Mouse (Mus musculus) limb, embryonic 13.5 days (tissue): Measurements from ENCODE around the gene Ssbp4. TPM values are rescaled to one million over a fixed set of nuclear protein-coding genes. Genes with fewer than 3 reads are reported as not detected.

Experiments
- ATAC-seq: fragments of 200-750 bp; cut with Nextera tagmentation; 2 replicates; pipeline ENCODE4 v1.8.0; 2017; ENCODE audit warnings: low read depth, moderate number of reproducible peaks, moderate TSS enrichment; ENCODE audit not compliant: low FRiP score
- H3K27ac ChIP-seq: fragments of 300-500 bp; sonication (generic); 2 replicates; pipeline ENCODE4 v1.5.1; 2015; ENCODE audit warnings: inconsistent platforms, mild to moderate bottlenecking, moderate library complexity
- H3K27me3 ChIP-seq: fragments of 300-500 bp; sonication (generic); 2 replicates; pipeline ENCODE4 v1.6.1; 2015; ENCODE audit warnings: mild to moderate bottlenecking, inconsistent platforms
- H3K36me3 ChIP-seq: fragments of 300-500 bp; sonication (generic); 2 replicates; pipeline ENCODE4 v1.6.1; 2015; ENCODE audit warnings: inconsistent platforms, mild to moderate bottlenecking, moderate library complexity
- H3K4me1 ChIP-seq: fragments of 300-500 bp; sonication (generic); 2 replicates; pipeline ENCODE4 v1.6.1; 2015; ENCODE audit warnings: inconsistent platforms
- H3K4me2 ChIP-seq: fragments of 300-500 bp; sonication (generic); replicated peaks from 2 replicates; pipeline ENCODE4 v1.6.1; 2015; ENCODE audit warnings: inconsistent platforms, mild to moderate bottlenecking, moderate library complexity
- H3K4me3 ChIP-seq: fragments of 300-500 bp; sonication (generic); 2 replicates; pipeline ENCODE4 v1.5.1; 2015; ENCODE audit warnings: moderate library complexity, mild to moderate bottlenecking, inconsistent platforms
- H3K9ac ChIP-seq: fragments of 300-500 bp; sonication (generic); 2 replicates; pipeline ENCODE4 v1.6.1; 2015; ENCODE audit warnings: mild to moderate bottlenecking, inconsistent platforms
- H3K9me3 ChIP-seq: fragments of 300-500 bp; sonication (generic); 2 replicates; pipeline ENCODE4 v1.6.1; 2016; ENCODE audit warnings: inconsistent platforms
- WGBS: fragments of 180-500 bp; shearing (Covaris S2); methylation state at CpG from one replicate; pipeline ENCODE4 v1.1.7; 2015; 5-methylcytosine and 5-hydroxymethylcytosine counted together
- polyA plus RNA-seq: library from polyadenylated mRNA; unstranded; fragments of >200 nt; fragmentation: Nextera tagmentation; extraction: Ambion mirVana; gene quantifications from 2 replicates; pipeline ENCODE4 v1.2.1, GENCODE M21; 2015

Ssbp4 gene
- polyA plus RNA-seq, 1 experiment from 2014 or later, result 131 TPM

DNA sequence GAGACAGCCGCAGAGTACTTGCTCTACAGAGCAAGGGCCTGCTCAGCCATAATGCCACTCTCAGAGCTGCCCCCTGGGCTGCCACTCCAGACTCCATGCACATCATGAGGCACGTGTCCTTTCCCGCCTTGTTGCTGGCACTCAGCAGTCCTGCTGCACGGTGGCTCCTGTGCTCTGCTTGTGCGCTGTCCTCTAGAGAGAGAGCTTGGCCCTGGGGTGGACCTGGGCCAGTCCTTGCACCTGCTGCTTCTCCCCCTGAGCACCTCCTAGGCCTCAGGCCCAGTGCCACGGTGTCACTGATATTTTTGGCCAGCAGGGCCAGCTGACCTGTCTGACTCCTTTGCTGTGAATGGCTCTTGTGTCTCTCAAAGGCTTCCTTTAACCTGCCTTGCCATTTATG lies 37.7 kb downstream of the Ssbp4 start:
- Histone ChIP-seq H3K27me3 (no peaks in the 10 kb centered on the region), H3K9ac (no peak overlapping the region), H3K9me3 (no peaks in the 10 kb centered on the region), H3K4me3 (no peak overlapping the region), H3K36me3 (peaks cover 41% of the 10 kb centered on the region), H3K27ac (no peak overlapping the region), H3K4me1 (no peaks in the 10 kb centered on the region; the same call in 1 of the 2 replicates), H3K4me2 (no peak overlapping the region)
- WGBS, result 87% methylated on average over 6 of the region's 6 CpGs
- no peak for ATAC-seq

DNA sequence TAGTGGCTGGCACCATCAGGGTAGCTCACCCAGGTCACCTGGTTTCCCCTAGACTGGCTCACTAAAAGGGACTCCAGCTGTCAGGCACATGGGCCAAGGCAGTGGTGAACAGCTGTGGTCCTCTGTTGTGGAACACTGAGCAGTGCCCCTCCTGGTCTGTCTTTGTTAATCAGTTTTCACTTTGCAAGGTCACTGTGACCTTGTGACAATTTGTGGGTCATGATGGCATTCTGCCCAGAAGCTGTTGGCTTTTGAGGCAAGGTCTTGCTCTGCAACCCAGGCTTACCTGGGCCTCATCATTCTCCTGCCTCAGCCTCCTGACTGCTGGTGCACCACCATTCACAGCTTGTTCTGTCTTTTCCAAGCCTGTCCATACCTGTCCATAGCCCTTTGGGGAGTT lies 38.3 kb downstream of the Ssbp4 start:
- H3K9ac ChIP-seq, result no peak overlapping the region
- no peaks in the 10 kb centered on the region for H3K9me3 ChIP-seq
- H3K27me3 ChIP-seq, result no peaks in the 10 kb centered on the region
- H3K4me3 ChIP-seq, result no peak overlapping the region
- H3K36me3 ChIP-seq, result peaks cover 38% of the 10 kb centered on the region
- no peak overlapping the region for H3K27ac ChIP-seq
- peaks cover 6% of the 10 kb centered on the region for H3K4me1 ChIP-seq
- no peak for ATAC-seq
- H3K4me2 ChIP-seq, result no peak overlapping the region

DNA sequence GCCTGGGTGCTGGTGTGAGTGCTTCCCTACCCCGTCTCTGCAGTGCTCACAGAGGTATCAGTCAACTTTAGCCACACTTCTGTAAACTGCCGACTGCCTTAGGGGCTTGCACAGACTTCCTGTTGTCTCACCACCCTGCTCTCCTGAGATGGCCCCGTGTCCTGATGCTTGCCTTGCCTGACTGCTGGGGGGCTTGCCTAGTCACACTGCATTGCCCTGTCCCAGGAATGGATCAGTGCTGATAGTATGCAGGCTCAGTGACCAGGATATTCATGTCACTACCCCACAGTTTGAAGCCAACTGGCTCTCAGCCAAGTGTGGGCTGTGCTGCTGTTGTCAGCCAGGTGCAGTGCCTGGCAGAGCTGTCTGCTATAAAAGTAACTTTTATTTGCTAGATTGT lies 43.1 kb downstream of the Ssbp4 start:
- Histone ChIP-seq H3K36me3 (peaks cover 17% of the 10 kb centered on the region; the same call in 1 of the 2 replicates), H3K27me3 (no peaks in the 10 kb centered on the region), H3K9me3 (no peaks in the 10 kb centered on the region), H3K27ac (no peak overlapping the region), H3K4me1 (peaks cover 14% of the 10 kb centered on the region), H3K4me3 (no peak overlapping the region), H3K4me2 (no peak overlapping the region), H3K9ac (no peak overlapping the region; the same call in 1 of the 2 replicates)
- no peak for ATAC-seq
- WGBS, result 42% methylated on average over 3 of the region's 3 CpGs

DNA sequence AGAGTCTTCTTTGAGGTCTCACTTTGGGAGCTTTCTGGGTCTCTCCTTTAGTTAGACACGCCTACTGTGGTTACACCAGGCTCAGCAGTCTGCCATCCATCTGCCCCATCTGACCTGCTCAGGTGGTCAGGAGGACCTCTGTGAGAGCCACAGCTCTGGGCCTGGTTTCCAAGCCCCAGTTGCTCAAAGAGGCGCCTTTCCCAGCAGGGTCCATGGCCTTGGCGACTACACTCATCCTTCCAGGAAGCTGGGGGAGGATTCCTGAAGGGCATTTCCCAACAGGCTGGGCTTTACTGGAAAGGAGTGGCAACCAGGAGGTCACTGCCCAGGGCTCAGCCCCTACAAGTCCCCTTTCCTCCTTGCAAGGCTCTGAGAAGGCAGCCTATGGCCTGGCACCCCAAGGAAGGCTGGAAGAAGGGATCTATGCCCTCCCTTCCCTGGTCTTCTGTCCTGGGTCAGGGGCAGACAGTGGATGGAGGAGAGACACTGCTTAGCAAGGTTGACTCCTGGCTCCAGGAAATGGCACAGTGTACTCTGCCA lies 43.9 kb downstream of the Ssbp4 start:
- no peak for ATAC-seq
- H3K27me3 ChIP-seq, result no peaks in the 10 kb centered on the region
- WGBS, result 73% methylated on average over 3 of the region's 3 CpGs
- peak overlapping the region; percentile 31; the same call in 1 of the 2 replicates for H3K9ac ChIP-seq
- H3K4me1 ChIP-seq, result peaks cover 15% of the 10 kb centered on the region
- H3K9me3 ChIP-seq, result no peaks in the 10 kb centered on the region
- no peak overlapping the region for H3K4me2 ChIP-seq
- peaks cover 13% of the 10 kb centered on the region for H3K36me3 ChIP-seq
- H3K27ac ChIP-seq, result no peak overlapping the region
- H3K4me3 ChIP-seq, result no peak overlapping the region

DNA sequence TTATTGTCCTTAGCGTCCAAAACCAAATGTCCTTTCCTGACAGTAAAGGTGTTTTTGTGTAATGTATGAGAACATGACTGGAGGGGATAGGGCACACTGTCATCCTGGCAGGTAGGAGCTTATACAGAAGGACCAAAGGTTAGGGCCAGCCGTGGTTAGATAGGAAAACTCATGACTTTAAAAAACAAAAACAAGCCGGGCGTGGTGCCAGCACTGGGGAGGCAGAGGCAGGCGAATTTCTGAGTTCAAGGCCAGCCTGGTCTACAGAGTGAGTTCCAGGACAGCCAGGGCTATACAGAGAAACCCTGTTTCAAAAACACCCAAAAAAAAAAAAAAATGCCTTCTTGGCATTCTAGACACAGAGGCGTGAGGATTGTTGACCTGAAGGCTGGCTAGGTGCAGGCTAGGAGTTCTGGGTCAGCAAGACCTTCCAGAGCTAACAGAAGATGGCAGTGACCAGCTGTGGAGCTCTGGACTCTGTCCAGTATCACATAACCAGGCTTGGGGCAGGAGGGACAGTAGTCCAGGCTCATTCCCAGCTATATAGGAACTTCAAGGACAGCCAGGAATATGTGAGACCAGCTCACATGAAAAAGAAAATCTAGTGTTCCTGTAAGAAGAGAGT lies 44.8 kb downstream of the Ssbp4 start:
- H3K9ac ChIP-seq, result no peak overlapping the region
- H3K27me3 ChIP-seq, result no peaks in the 10 kb centered on the region
- H3K27ac ChIP-seq, result no peak overlapping the region
- no peaks in the 10 kb centered on the region for H3K9me3 ChIP-seq
- WGBS, result 86% methylated on average over 6 of the region's 6 CpGs
- H3K4me1 ChIP-seq, result peaks cover 15% of the 10 kb centered on the region
- no peak overlapping the region for H3K4me3 ChIP-seq
- no peak overlapping the region for H3K4me2 ChIP-seq
- H3K36me3 ChIP-seq, result peaks cover 15% of the 10 kb centered on the region
- no peak for ATAC-seq

DNA sequence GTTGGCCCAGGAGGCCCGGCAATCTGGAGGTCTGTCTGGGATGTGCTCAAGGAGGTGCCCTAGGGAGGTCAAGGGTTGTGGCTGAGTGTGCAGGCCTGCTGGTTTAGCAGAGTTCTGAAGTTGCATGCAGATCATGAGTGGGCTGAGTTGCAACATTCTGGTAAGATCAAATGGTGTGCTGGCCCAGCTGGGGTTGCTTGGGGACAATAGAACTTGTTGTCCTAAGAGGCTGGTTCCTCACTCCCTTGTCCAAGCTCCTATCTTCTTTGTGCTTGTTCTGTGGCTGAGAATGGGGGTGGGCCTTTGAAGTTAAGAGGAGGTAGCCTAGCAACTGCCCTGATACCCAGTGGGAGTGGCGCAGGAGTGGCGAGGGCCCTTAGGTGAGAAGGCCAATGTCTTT lies 45.9 kb downstream of the Ssbp4 start:
- Histone ChIP-seq H3K9me3 (no peaks in the 10 kb centered on the region), H3K36me3 (peaks cover 10% of the 10 kb centered on the region), H3K27me3 (no peaks in the 10 kb centered on the region), H3K4me3 (no peak overlapping the region), H3K9ac (no peak overlapping the region), H3K4me1 (peaks cover 15% of the 10 kb centered on the region), H3K4me2 (no peak overlapping the region), H3K27ac (no peak overlapping the region)
- WGBS, result 85% methylated on average over 3 of the region's 3 CpGs
- ATAC-seq, result no peak

DNA sequence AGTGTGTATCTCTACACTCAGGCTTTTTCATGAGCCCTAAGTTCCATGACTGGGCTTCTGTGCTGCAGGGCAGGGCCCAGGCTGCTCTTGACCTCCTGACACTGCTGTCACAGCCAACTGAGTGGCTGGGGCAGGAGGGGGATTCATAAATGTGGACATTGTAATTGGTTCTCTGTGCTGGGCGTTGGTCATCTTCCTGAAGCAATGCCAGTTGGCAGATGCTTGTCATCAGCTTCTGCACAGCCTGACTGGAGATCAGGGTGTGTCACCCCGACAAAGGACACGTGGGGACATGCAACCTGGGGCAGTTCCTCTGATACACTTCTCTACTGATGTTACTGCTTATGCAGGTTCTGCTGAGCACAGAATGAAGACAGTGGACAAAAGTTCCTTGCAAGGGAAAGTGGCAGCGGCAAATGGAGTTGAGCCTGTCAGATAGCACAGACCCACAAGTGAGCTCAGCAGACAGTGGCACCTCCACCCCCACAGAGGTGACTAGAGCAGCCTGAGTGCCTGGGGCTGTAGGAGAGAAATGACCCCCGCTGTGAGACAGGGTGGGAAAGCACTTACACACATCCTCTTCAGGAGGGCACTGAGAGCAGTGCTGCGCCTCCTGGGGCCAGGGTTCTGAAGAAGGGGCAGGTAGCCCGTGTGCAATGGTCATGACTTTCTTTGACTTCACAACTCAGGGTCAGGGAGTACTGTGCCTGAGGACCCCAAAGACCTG lies 46.7 kb downstream of the Ssbp4 start:
- no peak overlapping the region for H3K4me2 ChIP-seq
- no peaks in the 10 kb centered on the region for H3K9me3 ChIP-seq
- peaks cover 10% of the 10 kb centered on the region for H3K36me3 ChIP-seq
- no peaks in the 10 kb centered on the region for H3K27me3 ChIP-seq
- H3K9ac ChIP-seq, result no peak overlapping the region
- no peak overlapping the region for H3K27ac ChIP-seq
- no peak overlapping the region for H3K4me3 ChIP-seq
- ATAC-seq, result no peak
- H3K4me1 ChIP-seq, result peaks cover 15% of the 10 kb centered on the region
- WGBS, result 71% methylated on average over 7 of the region's 7 CpGs

DNA sequence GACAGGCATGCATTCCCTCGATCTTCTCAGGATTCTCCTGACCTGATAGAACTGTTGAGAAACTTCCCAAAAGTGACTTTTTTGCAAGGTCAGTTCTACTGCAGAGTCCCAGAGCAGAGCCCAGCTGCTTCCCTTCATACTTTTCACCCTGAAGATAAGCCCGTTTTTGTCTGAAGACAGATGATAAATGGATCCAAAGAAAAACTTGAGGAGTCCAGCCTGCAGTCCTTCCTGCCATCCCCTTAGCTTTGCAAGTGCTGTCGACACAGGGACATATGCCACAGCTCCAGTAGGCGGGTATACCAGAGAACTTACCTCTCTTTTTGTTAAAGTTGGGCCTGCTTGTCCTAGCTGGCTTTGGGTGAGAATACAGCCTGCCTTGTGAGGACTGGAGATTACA lies 47.3 kb downstream of the Ssbp4 start:
- Histone ChIP-seq H3K27me3 (no peaks in the 10 kb centered on the region), H3K9me3 (no peaks in the 10 kb centered on the region), H3K9ac (no peak overlapping the region), H3K4me1 (peaks cover 15% of the 10 kb centered on the region), H3K36me3 (peaks cover 10% of the 10 kb centered on the region), H3K4me3 (no peak overlapping the region), H3K27ac (no peak overlapping the region), H3K4me2 (no peak overlapping the region)
- 73% methylated on average over 4 of the region's 4 CpGs for WGBS
- ATAC-seq, result no peak

DNA sequence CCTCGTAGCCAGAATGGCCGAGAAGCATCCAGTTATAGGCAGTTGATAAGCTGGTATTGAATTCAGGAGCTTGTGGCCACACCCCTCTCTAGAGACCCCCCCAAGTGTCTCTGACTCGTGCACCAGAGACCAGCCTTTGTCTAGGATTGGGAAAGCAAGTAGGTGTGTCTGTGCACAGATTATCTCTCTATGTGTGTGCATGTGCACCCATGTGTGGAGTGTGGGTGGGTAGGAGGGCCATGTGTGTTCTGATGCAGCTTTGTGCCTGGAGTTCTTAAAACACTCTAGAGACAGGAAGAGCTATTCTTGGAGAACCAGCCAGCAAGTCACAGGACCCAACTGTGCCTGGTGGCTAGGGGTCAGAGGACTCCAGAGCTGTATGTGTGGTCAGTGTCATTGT lies 48.1 kb downstream of the Ssbp4 start:
- 82% methylated on average over 3 of the region's 3 CpGs for WGBS

DNA sequence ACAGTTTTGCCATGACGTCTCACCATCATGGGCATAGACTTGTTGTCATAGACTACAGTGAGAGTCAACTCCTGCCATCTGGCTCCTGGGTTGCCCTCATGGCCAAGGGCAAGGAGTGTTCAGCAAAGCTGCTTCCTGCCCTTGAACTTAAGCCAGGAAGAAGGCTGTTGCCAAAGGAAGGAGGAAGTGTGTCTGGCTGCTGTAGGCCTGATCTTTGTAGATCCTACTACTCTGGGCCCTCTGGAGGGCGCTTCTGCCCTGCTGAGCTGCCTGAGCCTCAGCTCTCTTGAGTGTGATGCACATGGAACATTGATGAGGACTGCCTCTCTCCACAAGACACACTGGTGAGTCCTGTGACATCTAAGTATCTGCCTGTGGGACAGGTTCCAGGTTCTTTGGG lies 48.6 kb downstream of the Ssbp4 start:
- H3K36me3 ChIP-seq, result peaks cover 12% of the 10 kb centered on the region
- WGBS, result 77% methylated on average over 2 of the region's 2 CpGs
- H3K4me1 ChIP-seq, result 0 out of 2 replicates have a peak, but pooled peaks cover 6% of the 10 kb centered on the region
- no peak overlapping the region for H3K4me3 ChIP-seq
- no peak overlapping the region for H3K9ac ChIP-seq
- H3K27ac ChIP-seq, result no peak overlapping the region
- ATAC-seq, result no peak
- no peaks in the 10 kb centered on the region for H3K9me3 ChIP-seq
- no peaks in the 10 kb centered on the region for H3K27me3 ChIP-seq
- no peak overlapping the region for H3K4me2 ChIP-seq

More for the DNA sequence above, 48.1 kb downstream of the Ssbp4 start:
- peaks cover 11% of the 10 kb centered on the region for H3K4me1 ChIP-seq
- no peak overlapping the region for H3K27ac ChIP-seq
- H3K4me2 ChIP-seq, result no peak overlapping the region
- H3K36me3 ChIP-seq, result peaks cover 12% of the 10 kb centered on the region
- no peak for ATAC-seq
- no peak overlapping the region for H3K4me3 ChIP-seq
- H3K27me3 ChIP-seq, result no peaks in the 10 kb centered on the region
- H3K9ac ChIP-seq, result no peak overlapping the region
- no peaks in the 10 kb centered on the region for H3K9me3 ChIP-seq

DNA sequence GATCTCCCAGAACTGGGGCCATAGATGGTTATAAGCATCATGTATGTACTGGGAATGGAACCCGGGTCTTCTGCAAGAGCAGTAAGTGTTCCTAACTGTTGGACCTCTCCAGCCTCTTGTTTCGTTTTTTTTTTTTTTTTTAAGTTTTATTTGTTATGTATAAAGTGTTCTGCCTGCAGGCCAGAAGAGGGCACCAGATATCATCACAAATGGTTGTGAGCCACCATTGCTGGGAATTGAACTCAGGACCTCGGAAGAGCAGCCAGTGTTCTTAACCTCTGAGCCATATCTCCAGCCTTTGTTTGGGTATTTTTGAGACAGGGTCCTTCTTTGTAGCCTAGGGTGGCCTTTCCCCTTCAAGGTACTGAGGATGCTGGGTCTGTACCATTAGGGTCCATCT lies 49.7 kb downstream of the Ssbp4 start:
- 73% methylated on average over 3 of the region's 3 CpGs for whole genome bisulfite sequencing
- H3K4me1 ChIP-seq, result 0 out of 2 replicates have a peak, but pooled peaks cover 4% of the 10 kb centered on the region
- no peak for ATAC-seq

DNA sequence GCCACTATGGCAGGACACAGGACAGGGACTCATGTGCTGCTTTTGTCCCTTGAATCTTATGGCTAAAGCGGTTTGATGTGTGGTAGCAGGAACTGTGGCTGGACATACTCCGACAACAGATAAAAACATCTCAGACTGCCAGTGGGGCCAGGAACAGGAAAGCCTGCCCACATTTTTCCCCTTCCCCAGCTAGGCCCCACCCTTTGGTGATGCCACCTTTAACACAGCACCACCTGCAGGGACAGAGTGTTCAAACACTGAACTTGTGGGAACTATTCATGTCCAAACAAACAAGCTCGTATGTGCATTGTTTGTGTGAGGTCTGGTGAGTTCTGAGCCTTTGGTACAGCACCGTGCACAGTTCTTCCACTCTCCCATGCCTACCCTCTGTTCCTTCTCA lies 50.3 kb downstream of the Ssbp4 start:
- H3K9ac ChIP-seq, result no peak overlapping the region
- no peak overlapping the region for H3K4me2 ChIP-seq
- 75% methylated on average over 4 of the region's 4 CpGs for WGBS
- no peaks in the 10 kb centered on the region for H3K9me3 ChIP-seq
- ATAC-seq, result no peak
- no peak overlapping the region for H3K27ac ChIP-seq
- H3K4me1 ChIP-seq, result peaks cover 10% of the 10 kb centered on the region; the same call in 1 of the 2 replicates
- H3K27me3 ChIP-seq, result no peaks in the 10 kb centered on the region
- peaks cover 12% of the 10 kb centered on the region for H3K36me3 ChIP-seq
- H3K4me3 ChIP-seq, result no peak overlapping the region

More for the DNA sequence above, 49.7 kb downstream of the Ssbp4 start:
- no peak overlapping the region for H3K9ac ChIP-seq
- H3K27me3 ChIP-seq, result no peaks in the 10 kb centered on the region
- no peak overlapping the region for H3K4me2 ChIP-seq
- peaks cover 12% of the 10 kb centered on the region for H3K36me3 ChIP-seq
- no peak overlapping the region for H3K27ac ChIP-seq
- no peak overlapping the region for H3K4me3 ChIP-seq
- H3K9me3 ChIP-seq, result no peaks in the 10 kb centered on the region
